Mouse (Mus musculus) bone marrow macrophage, adult 2 months (primary cell): ENCODE results near the gene Fbxl17. TPM values are rescaled to one million over a fixed set of nuclear protein-coding genes. Genes with fewer than 3 reads are reported as not detected.

Source experiments
- H3K27ac ChIP-seq: 2 replicates; pipeline ENCODE4 v1.5.1; 2012; ENCODE audit warnings: low read depth, low read length; ENCODE audit not compliant: insufficient read depth
- H3K4me1 ChIP-seq: 2 replicates; pipeline ENCODE4 v1.6.1; 2012; ENCODE audit warnings: low read length; ENCODE audit not compliant: control insufficient read depth, insufficient read depth
- H3K4me3 ChIP-seq: 2 replicates; pipeline ENCODE4 v1.5.1; 2012; ENCODE audit warnings: mild to moderate bottlenecking, low read length, moderate library complexity; ENCODE audit not compliant: insufficient read depth
- CTCF ChIP-seq: IDR thresholded peaks from 2 replicates; pipeline ENCODE4 v1.5.1; 2012; ENCODE audit warnings: low read depth, mild to moderate bottlenecking, low read length, moderate library complexity
- POLR2A ChIP-seq: IDR thresholded peaks from 2 replicates; pipeline ENCODE4 v1.6.1; 2012; ENCODE audit warnings: mild to moderate bottlenecking, low read depth, low read length, borderline replicate concordance
- polyA plus RNA-seq: library from polyadenylated mRNA; stranded (reverse); fragments of >200 nt; gene quantifications from 2 replicates; pipeline ENCODE4 v1.2.4, GENCODE M21; 2012; ENCODE audit not compliant: missing spikeins, insufficient read depth, insufficient read length

Fbxl17 gene
- polyA plus RNA-seq, 1 experiment: 21.2 TPM

DNA sequence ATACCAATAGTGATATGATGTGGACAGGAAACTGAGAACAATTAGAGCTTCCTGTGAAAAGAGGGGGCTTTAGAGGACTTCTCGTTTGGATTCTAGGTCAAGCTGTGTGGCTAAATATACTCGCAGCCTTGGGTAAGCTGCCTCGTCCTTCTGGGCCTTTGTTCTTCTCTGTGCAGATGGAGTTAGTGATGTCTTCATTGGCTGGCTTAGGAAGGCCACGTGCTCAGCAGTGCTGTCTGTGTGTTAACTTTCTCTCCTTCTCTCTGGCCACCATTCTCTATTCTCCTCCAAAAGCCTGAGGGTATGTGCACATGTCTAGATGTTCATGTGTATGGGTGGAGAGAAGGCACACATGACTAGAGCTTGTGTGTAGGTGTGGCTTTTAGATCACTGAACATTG is 470.7 kb downstream of the Fbxl17 start:
- Histone ChIP-seq H3K27ac (no peak overlapping the region), H3K4me1 (no peaks in the 10 kb centered on the region), H3K4me3 (no peak overlapping the region)
- TF ChIP-seq CTCF (no peak), POLR2A (no peak)

GRCm38 (mm10) chr17:63025238-63025637 is 474.6 kb downstream of the Fbxl17 start:
- TF ChIP-seq POLR2A (no peak), CTCF (no peak)
- Histone ChIP-seq H3K4me1 (no peaks in the 10 kb centered on the region), H3K27ac (no peak overlapping the region), H3K4me3 (no peak overlapping the region)

- Histone ChIP-seq H3K27ac (no peak overlapping the region), H3K4me1 (peaks cover 4% of the 10 kb centered on the region; the same call in 1 of the 2 replicates), H3K4me3 (no peak overlapping the region)
- TF ChIP-seq CTCF: no peak
- no peak for TF ChIP-seq POLR2A
Measured at GRCm38 (mm10) chr17:63017605-63018167, 482.1 kb downstream of the Fbxl17 start.

GRCm38 (mm10) chr17:63012571-63012923 is 487.3 kb downstream of the Fbxl17 start:
- TF ChIP-seq CTCF: no peak
- TF ChIP-seq POLR2A: no peak
- H3K4me1 ChIP-seq: peaks cover 12% of the 10 kb centered on the region
- H3K27ac ChIP-seq: no peak overlapping the region
- H3K4me3 ChIP-seq: no peak overlapping the region

GRCm38 (mm10) chr17:63011893-63012570 is 487.8 kb downstream of the Fbxl17 start:
- H3K27ac ChIP-seq: no peak overlapping the region
- H3K4me1 ChIP-seq: peaks cover 12% of the 10 kb centered on the region

DNA sequence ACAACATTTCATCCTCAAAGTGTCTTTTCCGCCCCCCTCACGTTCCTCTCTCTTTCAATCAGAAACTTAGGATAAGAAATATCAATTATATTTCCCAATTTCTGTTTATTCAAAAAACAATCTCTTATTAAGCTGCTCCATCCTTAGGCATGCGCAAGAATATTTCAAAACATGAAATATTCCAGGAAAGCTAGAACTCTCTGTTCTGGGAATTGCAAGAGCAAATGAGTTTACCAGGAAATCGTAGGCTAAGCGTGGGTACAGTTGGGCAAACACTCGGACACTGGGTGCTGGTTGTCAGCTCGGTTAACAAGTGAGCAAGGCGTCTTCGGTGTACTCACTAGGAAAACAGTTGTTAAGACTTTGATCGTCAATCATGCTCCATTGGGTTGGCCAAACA is 489.0 kb downstream of the Fbxl17 start:
- no peak for TF ChIP-seq CTCF
- no peak for TF ChIP-seq POLR2A
- H3K4me3 ChIP-seq: no peak overlapping the region

More at GRCm38 (mm10) chr17:63011893-63012570, 487.8 kb downstream of the Fbxl17 start:
- no peak overlapping the region for H3K4me3 ChIP-seq
- TF ChIP-seq POLR2A: no peak
- no peak for TF ChIP-seq CTCF

GRCm38 (mm10) chr17:63008788-63009187 is 491.0 kb downstream of the Fbxl17 start:
- TF ChIP-seq CTCF (no peak), POLR2A (no peak)
- Histone ChIP-seq H3K4me3 (no peak overlapping the region), H3K4me1 (peaks cover 14% of the 10 kb centered on the region), H3K27ac (no peak overlapping the region)

More for the DNA sequence above, 489.0 kb downstream of the Fbxl17 start:
- no peak overlapping the region for H3K27ac ChIP-seq
- H3K4me1 ChIP-seq: peaks cover 12% of the 10 kb centered on the region

- Histone ChIP-seq H3K4me3 (no peak overlapping the region), H3K27ac (no peak overlapping the region), H3K4me1 (peaks cover 14% of the 10 kb centered on the region)
- TF ChIP-seq CTCF (no peak), POLR2A (no peak)
Measured at GRCm38 (mm10) chr17:63008277-63008676, 491.5 kb downstream of the Fbxl17 start.

- Histone ChIP-seq H3K4me1 (peaks cover 14% of the 10 kb centered on the region), H3K27ac (no peak overlapping the region), H3K4me3 (no peak overlapping the region)
- TF ChIP-seq POLR2A (no peak), CTCF (no peak)
Measured at GRCm38 (mm10) chr17:63007876-63008275, 491.9 kb downstream of the Fbxl17 start.
